Mouse (Mus musculus): ENCODE data around the gene Ndufb8. TPM values are rescaled to one million over a fixed set of nuclear protein-coding genes. Genes with fewer than 3 reads are reported as not detected.

The Ndufb8 gene
- total RNA-seq (2022): 100 to 1,000 TPM; 359 to 428 (median 393) TPM

- peak; percentile 87 to 97 for DNase-seq (ENCODE audit: low spot score in 2 of 2)
These were observed at the start of gene Ndufb8 for GRCm38 (mm10) chr19:44554861-44555590. Gene Ndufb8 (minus strand): TSS chr19:44555440.

GRCm38 (mm10) chr19:44594180-44594579, 38.9 kb upstream of the Ndufb8 start:
- DNase-seq (ENCODE audit: low spot score in 2 of 2): no peak

- DNase-seq (ENCODE audit: low spot score in 2 of 2): no peak
These were observed 36.4 kb upstream of the Ndufb8 start for GRCm38 (mm10) chr19:44591638-44592037.

- DNase-seq (ENCODE audit: low spot score in 2 of 2): no peak
These were observed 35.8 kb upstream of the Ndufb8 start for GRCm38 (mm10) chr19:44590992-44591391.

- no peak for DNase-seq (ENCODE audit: low spot score in 2 of 2)
These were observed 34.5 kb upstream of the Ndufb8 start for GRCm38 (mm10) chr19:44589591-44590223.

GRCm38 (mm10) chr19:44588036-44588435, 32.8 kb upstream of the Ndufb8 start:
- no peak for DNase-seq (ENCODE audit: low spot score in 2 of 2)

GRCm38 (mm10) chr19:44582638-44583309, 27.5 kb upstream of the Ndufb8 start:
- DNase-seq (ENCODE audit: low spot score in 2 of 2): peak; percentile 75 to 93

- DNase-seq (ENCODE audit: low spot score in 2 of 2): no peak
These were observed 26.9 kb upstream of the Ndufb8 start for GRCm38 (mm10) chr19:44582103-44582502.

- DNase-seq (ENCODE audit: low spot score in 2 of 2): no peak
These were observed 22.8 kb upstream of the Ndufb8 start for GRCm38 (mm10) chr19:44578038-44578437.

GRCm38 (mm10) chr19:44576275-44576674, 21.0 kb upstream of the Ndufb8 start:
- DNase-seq (ENCODE audit: low spot score in 2 of 2): no peak

- DNase-seq (ENCODE audit: low spot score in 2 of 2): no peak
These were observed 12.5 kb upstream of the Ndufb8 start for GRCm38 (mm10) chr19:44567763-44568162.

- no peak for DNase-seq (ENCODE audit: low spot score in 2 of 2)
These were observed 8.8 kb upstream of the Ndufb8 start for GRCm38 (mm10) chr19:44564006-44564405.

- peak; percentile 92 to 93 for DNase-seq (ENCODE audit: low spot score in 2 of 2)
These were observed 7.5 kb upstream of the Ndufb8 start, which contains the start of gene Hif1an for GRCm38 (mm10) chr19:44562652-44563206. Gene Hif1an (plus strand): TSS chr19:44562850.

GRCm38 (mm10) chr19:44554490-44554860, 765 bp downstream of the Ndufb8 start:
- DNase-seq (ENCODE audit: low spot score in 2 of 2): no peak

- no peak for DNase-seq (ENCODE audit: low spot score in 2 of 2)
These were observed 2.0 kb downstream of the Ndufb8 start for GRCm38 (mm10) chr19:44553286-44553685.

- DNase-seq (ENCODE audit: low spot score in 2 of 2): no peak
These were observed 2.5 kb downstream of the Ndufb8 start, which contains the start of gene Gm20538 for GRCm38 (mm10) chr19:44552731-44553130. Gene Gm20538 (minus strand): TSS chr19:44552831.

GRCm38 (mm10) chr19:44545321-44546041, 9.8 kb downstream of the Ndufb8 start, which contains the start of gene Sec31b:
Gene Sec31b (minus strand): TSS chr19:44545864.
- DNase-seq (ENCODE audit: low spot score in 2 of 2): no peak

- peak in 1 of 2 experiments; percentile 32 for DNase-seq (ENCODE audit: low spot score in 2 of 2)
These were observed 10.5 kb downstream of the Ndufb8 start for GRCm38 (mm10) chr19:44544775-44545174.

GRCm38 (mm10) chr19:44544372-44544771, 10.9 kb downstream of the Ndufb8 start:
- no peak for DNase-seq (ENCODE audit: low spot score in 2 of 2)

- DNase-seq (ENCODE audit: low spot score in 2 of 2): no peak
These were observed 12.5 kb downstream of the Ndufb8 start for GRCm38 (mm10) chr19:44542694-44543178.

GRCm38 (mm10) chr19:44537416-44537815, 17.8 kb downstream of the Ndufb8 start:
- no peak for DNase-seq (ENCODE audit: low spot score in 2 of 2)

Data from left cerebral cortex, adult 8-10 months (tissue).